Mouse (Mus musculus): ENCODE data around the gene Tcea2.

Gene Tcea2

GRCm38 (mm10) chr2:181679951-181680715 lies at the start of gene Tcea2:
Gene Tcea2 (plus strand): TSS chr2:181680310.
- peak; percentile 87 for DNase-seq

- DNase-seq: no peak
Measured at GRCm38 (mm10) chr2:181632624-181633023, 47.5 kb upstream of the Tcea2 start.

- DNase-seq: no peak
Measured at GRCm38 (mm10) chr2:181635865-181636264, 44.2 kb upstream of the Tcea2 start.

GRCm38 (mm10) chr2:181644361-181644760 lies 35.7 kb upstream of the Tcea2 start:
- DNase-seq: peak; percentile 55

GRCm38 (mm10) chr2:181645666-181646065 lies 34.4 kb upstream of the Tcea2 start:
- DNase-seq: no peak

- DNase-seq: no peak
Measured at GRCm38 (mm10) chr2:181646626-181647472, 33.3 kb upstream of the Tcea2 start.

GRCm38 (mm10) chr2:181648926-181649325 lies 31.2 kb upstream of the Tcea2 start:
- no peak for DNase-seq

GRCm38 (mm10) chr2:181653065-181653464 lies 27.0 kb upstream of the Tcea2 start:
- DNase-seq: no peak

GRCm38 (mm10) chr2:181653523-181653922 lies 26.6 kb upstream of the Tcea2 start:
- no peak for DNase-seq

- no peak for DNase-seq
Measured at GRCm38 (mm10) chr2:181656734-181657133, 23.4 kb upstream of the Tcea2 start, which contains the start of gene Gm29797. Gene Gm29797 (plus strand): TSS chr2:181657034.

GRCm38 (mm10) chr2:181657441-181657840 lies 22.7 kb upstream of the Tcea2 start:
- DNase-seq: no peak

- no peak for DNase-seq
Measured at GRCm38 (mm10) chr2:181658528-181658927, 21.6 kb upstream of the Tcea2 start.

GRCm38 (mm10) chr2:181658930-181659555 lies 21.1 kb upstream of the Tcea2 start:
- peak; percentile 60 for DNase-seq

- DNase-seq: peak; percentile 75
Measured at GRCm38 (mm10) chr2:181659609-181660055, 20.5 kb upstream of the Tcea2 start.

GRCm38 (mm10) chr2:181662620-181663297 lies 17.4 kb upstream of the Tcea2 start:
- DNase-seq: no peak

- no peak for DNase-seq
Measured at GRCm38 (mm10) chr2:181663298-181663630, 16.8 kb upstream of the Tcea2 start.

- peak; percentile 52 for DNase-seq
Measured at GRCm38 (mm10) chr2:181670285-181670912, 9.7 kb upstream of the Tcea2 start.

GRCm38 (mm10) chr2:181670913-181671311 lies 9.2 kb upstream of the Tcea2 start:
- DNase-seq: no peak

- peak; percentile 62 for DNase-seq
Measured at GRCm38 (mm10) chr2:181671326-181671725, 8.8 kb upstream of the Tcea2 start, which contains the start of gene Sox18. Gene Sox18 (minus strand): TSS chr2:181671640.

- no peak for DNase-seq
Measured at GRCm38 (mm10) chr2:181671984-181672383, 8.1 kb upstream of the Tcea2 start.

GRCm38 (mm10) chr2:181673501-181673900 lies 6.6 kb upstream of the Tcea2 start:
- peak; percentile 49 for DNase-seq

GRCm38 (mm10) chr2:181674934-181675333 lies 5.2 kb upstream of the Tcea2 start:
- no peak for DNase-seq
